Mouse (Mus musculus) neural tube, embryonic 15.5 days (tissue): ENCODE measurements around the gene Cpsf4l. TPM values are rescaled to one million over a fixed set of nuclear protein-coding genes. Genes with fewer than 3 reads are reported as not detected.

ENCODE experiments used
- ATAC-seq: fragments of 200-750 bp; cut with Nextera tagmentation; 2 replicates; pipeline ENCODE4 v1.8.0; 2017; ENCODE audit warnings: mild to moderate bottlenecking, moderate TSS enrichment, moderate library complexity; ENCODE audit not compliant: low FRiP score
- H3K27ac ChIP-seq: fragments of 300-500 bp; sonication (generic); replicated peaks from 2 replicates; pipeline ENCODE4 v1.5.1; 2015; ENCODE audit warnings: mild to moderate bottlenecking, inconsistent platforms
- H3K27me3 ChIP-seq: fragments of 300-500 bp; sonication (generic); replicated peaks from 2 replicates; pipeline ENCODE4 v1.6.1; 2015; ENCODE audit warnings: inconsistent platforms
- H3K36me3 ChIP-seq: fragments of 300-500 bp; sonication (generic); 2 replicates; pipeline ENCODE4 v1.6.1; 2015; ENCODE audit warnings: inconsistent platforms
- H3K4me1 ChIP-seq: fragments of 300-500 bp; sonication (generic); 2 replicates; pipeline ENCODE4 v1.6.1; 2015; ENCODE audit warnings: inconsistent platforms
- H3K4me2 ChIP-seq: fragments of 300-500 bp; sonication (generic); 2 replicates; pipeline ENCODE4 v1.6.1; 2015; ENCODE audit warnings: inconsistent platforms, mild to moderate bottlenecking, moderate library complexity
- H3K4me3 ChIP-seq: fragments of 300-500 bp; sonication (generic); replicated peaks from 2 replicates; pipeline ENCODE4 v1.5.1; 2015; ENCODE audit warnings: mild to moderate bottlenecking, inconsistent platforms
- H3K9ac ChIP-seq: fragments of 300-500 bp; sonication (generic); replicated peaks from 2 replicates; pipeline ENCODE4 v1.6.1; 2015; ENCODE audit warnings: mild to moderate bottlenecking, inconsistent platforms
- H3K9me3 ChIP-seq: fragments of 300-500 bp; sonication (generic); replicated peaks from 2 replicates; pipeline ENCODE4 v1.6.1; 2016; ENCODE audit warnings: inconsistent platforms
- WGBS: fragments of 180-500 bp; shearing (Covaris S2); methylation state at CpG from one replicate; pipeline ENCODE4 v1.1.7; 2015; ENCODE audit warnings: mixed read lengths; 5-methylcytosine and 5-hydroxymethylcytosine counted together
- polyA plus RNA-seq: library from polyadenylated mRNA; unstranded; fragments of >200 nt; fragmentation: Nextera tagmentation; extraction: Ambion mirVana; gene quantifications from 2 replicates; pipeline ENCODE4 v1.2.1, GENCODE M21; 2015

Cpsf4l gene
- polyA plus RNA-seq, 1 experiment from 2014 or later, result 0.27 TPM

- H3K36me3 ChIP-seq, result peaks cover 21% of the 10 kb centered on the region
- peak within 1 kb of the TSS; percentile 92 for H3K4me3 ChIP-seq
- peak within 1 kb of the TSS; percentile 93 for H3K27ac ChIP-seq
- H3K4me1 ChIP-seq, result peaks cover 32% of the 10 kb centered on the region
- no peaks in the 10 kb centered on the region for H3K9me3 ChIP-seq
- H3K27me3 ChIP-seq, result no peaks in the 10 kb centered on the region
- ATAC-seq, result no peak; the same call in 1 of the 2 replicates
- WGBS, result 43% methylated on average over 26 of the region's 26 CpGs
- H3K4me2 ChIP-seq, result peak within 1 kb of the TSS; percentile 71
- peak within 1 kb of the TSS; percentile 98 for H3K9ac ChIP-seq
These were observed 61.0 kb downstream of the Cpsf4l start, which contains the start of gene Cog1 for GRCm38 (mm10) chr11:113648690-113649352. TSS of gene Cog1 (plus strand) at chr11:113649169.

Other genes starting within 250 kb of the Cpsf4l start
- 11.6 and 14.0 TPM in 2 replicates for gene Sstr2, start 90.7 kb downstream of the Cpsf4l start, polyA plus RNA-seq
- gene Cog1, start 60.8 kb downstream of the Cpsf4l start, polyA plus RNA-seq, result 31.1 and 35.1 TPM in 2 replicates
- gene Slc39a11, start 59.9 kb downstream of the Cpsf4l start, polyA plus RNA-seq, result 27.7 and 30.4 TPM in 2 replicates
- 37.8 and 40.1 TPM in 2 replicates for gene Fam104a, start 25.9 kb downstream of the Cpsf4l start, polyA plus RNA-seq
- gene D11Wsu47e, start 25.6 kb downstream of the Cpsf4l start, polyA plus RNA-seq, result 21.6 and 21.8 TPM in 2 replicates
- 58.1 and 58.6 TPM in 2 replicates for gene Cdc42ep4, start 41.9 kb upstream of the Cpsf4l start, polyA plus RNA-seq